Mouse (Mus musculus): ENCODE data around the gene Best2. TPM values are rescaled to one million over a fixed set of nuclear protein-coding genes. Genes with fewer than 3 reads are reported as not detected.

Gene Best2
- polyA plus RNA-seq, 1 experiment: not detected

- peaks cover 16% of the 10 kb centered on the region for H3K4me1 ChIP-seq (ENCODE audit: control insufficient read depth, insufficient read depth, low read length)
- WGBS: 35% methylated on average over 16 of the region's 16 CpGs
- TF ChIP-seq CTCF (IDR thresholded peaks at IDR 0.05; ENCODE audit: control insufficient read depth, insufficient read depth, low read length) (no peak), POLR2A (IDR thresholded peaks at IDR 0.05; ENCODE audit: borderline replicate concordance, control insufficient read depth, low read depth, low read length) (no peak)
These were observed 29.9 kb downstream of the Best2 start for GRCm38 (mm10) chr8:84984294-84985048.

GRCm38 (mm10) chr8:84982499-84983011, 31.8 kb downstream of the Best2 start:
- H3K4me1 ChIP-seq (ENCODE audit: control insufficient read depth, insufficient read depth, low read length): peaks cover 16% of the 10 kb centered on the region
- TF ChIP-seq POLR2A (IDR thresholded peaks at IDR 0.05; ENCODE audit: borderline replicate concordance, control insufficient read depth, low read depth, low read length) (no peak), CTCF (IDR thresholded peaks at IDR 0.05; ENCODE audit: control insufficient read depth, insufficient read depth, low read length) (0 out of 2 replicates have a peak, but pooled peaks have one; percentile 3)
- no peak overlapping the region for H3K4me3 ChIP-seq (replicated peaks; ENCODE audit: control insufficient read depth, low read depth, low read length)
- 11% methylated on average over 3 of the region's 3 CpGs for WGBS
- peak overlapping the region; percentile 73 for H3K27ac ChIP-seq (ENCODE audit: control insufficient read depth, insufficient read depth, low read depth, low read length, poor library complexity)

More at GRCm38 (mm10) chr8:84984294-84985048, 29.9 kb downstream of the Best2 start:
- Histone ChIP-seq H3K4me3 (replicated peaks; ENCODE audit: control insufficient read depth, low read depth, low read length) (no peak overlapping the region), H3K27ac (ENCODE audit: control insufficient read depth, insufficient read depth, low read depth, low read length, poor library complexity) (peak overlapping the region; percentile 88)

GRCm38 (mm10) chr8:84981644-84982498, 32.5 kb downstream of the Best2 start:
- H3K27ac ChIP-seq (ENCODE audit: control insufficient read depth, insufficient read depth, low read depth, low read length, poor library complexity): peak overlapping the region; percentile 73
- WGBS: 25% methylated on average over 15 of the region's 15 CpGs
- peak; percentile 6; the same call in 1 of the 2 replicates for TF ChIP-seq POLR2A (IDR thresholded peaks at IDR 0.05; ENCODE audit: borderline replicate concordance, control insufficient read depth, low read depth, low read length)
- TF ChIP-seq CTCF (IDR thresholded peaks at IDR 0.05; ENCODE audit: control insufficient read depth, insufficient read depth, low read length): no peak

GRCm38 (mm10) chr8:84980622-84981358, 33.5 kb downstream of the Best2 start:
- WGBS: 27% methylated on average over 11 of the region's 11 CpGs
- no peak overlapping the region for H3K4me3 ChIP-seq (replicated peaks; ENCODE audit: control insufficient read depth, low read depth, low read length)
- TF ChIP-seq POLR2A (IDR thresholded peaks at IDR 0.05; ENCODE audit: borderline replicate concordance, control insufficient read depth, low read depth, low read length): no peak
- peak overlapping the region; percentile 95 for H3K27ac ChIP-seq (ENCODE audit: control insufficient read depth, insufficient read depth, low read depth, low read length, poor library complexity)
- H3K4me1 ChIP-seq (ENCODE audit: control insufficient read depth, insufficient read depth, low read length): peaks cover 14% of the 10 kb centered on the region

More at GRCm38 (mm10) chr8:84981644-84982498, 32.5 kb downstream of the Best2 start:
- H3K4me1 ChIP-seq (ENCODE audit: control insufficient read depth, insufficient read depth, low read length): peaks cover 16% of the 10 kb centered on the region
- no peak overlapping the region for H3K4me3 ChIP-seq (replicated peaks; ENCODE audit: control insufficient read depth, low read depth, low read length)

- WGBS: 2% methylated on average over 42 of the region's 42 CpGs
- peaks cover 15% of the 10 kb centered on the region for H3K4me1 ChIP-seq (ENCODE audit: control insufficient read depth, insufficient read depth, low read length)
- peak overlapping the region; percentile 29 for H3K4me3 ChIP-seq (replicated peaks; ENCODE audit: control insufficient read depth, low read depth, low read length)
- H3K27ac ChIP-seq (ENCODE audit: control insufficient read depth, insufficient read depth, low read depth, low read length, poor library complexity): peak overlapping the region; percentile 95
- TF ChIP-seq CTCF (IDR thresholded peaks at IDR 0.05; ENCODE audit: control insufficient read depth, insufficient read depth, low read length) (no peak), POLR2A (IDR thresholded peaks at IDR 0.05; ENCODE audit: borderline replicate concordance, control insufficient read depth, low read depth, low read length) (peak; percentile 49; the same call in 1 of the 2 replicates)
These were observed 34.5 kb downstream of the Best2 start for GRCm38 (mm10) chr8:84979599-84980421.

GRCm38 (mm10) chr8:84978248-84978940, 35.9 kb downstream of the Best2 start, which contains the start of gene Junb:
Junb (minus strand) TSS chr8:84978718.
- Histone ChIP-seq H3K4me1 (ENCODE audit: control insufficient read depth, insufficient read depth, low read length) (peaks cover 13% of the 10 kb centered on the region), H3K4me3 (replicated peaks; ENCODE audit: control insufficient read depth, low read depth, low read length) (peak within 1 kb of the TSS; percentile 89), H3K27ac (ENCODE audit: control insufficient read depth, insufficient read depth, low read depth, low read length, poor library complexity) (peak within 1 kb of the TSS; percentile 98)
- TF ChIP-seq CTCF (IDR thresholded peaks at IDR 0.05; ENCODE audit: control insufficient read depth, insufficient read depth, low read length): no peak
- TF ChIP-seq POLR2A (IDR thresholded peaks at IDR 0.05; ENCODE audit: borderline replicate concordance, control insufficient read depth, low read depth, low read length): peak; percentile 100
- WGBS: under 1% methylated on average over 63 of the region's 63 CpGs
